Mouse (Mus musculus): ENCODE measurements around the gene Vac14. TPM values are rescaled to one million over a fixed set of nuclear protein-coding genes. Genes with fewer than 3 reads are reported as not detected.

Gene Vac14
- polyA plus RNA-seq, 1 experiment: 63.4 TPM

GRCm38 (mm10) chr8:110738591-110739195, 120.3 kb downstream of the Vac14 start:
- TF ChIP-seq GATA1 (IDR thresholded peaks at IDR 0.05; ENCODE audit: low read length): no peak

DNA sequence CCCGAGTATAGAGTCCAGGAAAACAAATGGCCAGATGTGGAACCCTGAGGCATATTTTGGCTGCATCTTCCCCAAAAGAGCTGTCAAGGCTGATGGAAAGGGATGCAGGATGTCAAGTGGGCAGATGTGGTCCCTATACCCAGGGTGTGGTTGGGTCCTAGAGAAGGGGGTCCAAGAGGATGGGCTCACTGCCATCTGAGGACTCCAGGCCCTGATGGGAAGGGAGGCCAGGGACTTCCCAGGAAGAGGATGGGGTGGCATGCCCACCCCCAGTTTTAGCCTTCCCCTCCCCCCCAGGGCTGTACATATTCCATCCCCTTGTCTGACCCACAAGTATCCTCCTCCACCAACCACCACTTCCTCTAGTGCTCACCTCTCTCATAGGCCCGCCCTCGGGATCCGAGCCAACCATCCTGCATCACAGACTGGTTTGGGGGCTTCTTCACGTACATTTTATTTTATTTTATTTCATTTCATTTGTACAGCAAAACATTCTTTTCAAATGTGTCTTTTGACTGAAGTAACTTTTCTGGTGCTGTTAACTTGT, 122.3 kb downstream of the Vac14 start:
- no peak for TF ChIP-seq GATA1 (IDR thresholded peaks at IDR 0.05; ENCODE audit: low read length)

- TF ChIP-seq GATA1 (IDR thresholded peaks at IDR 0.05; ENCODE audit: low read length): no peak
Measured at GRCm38 (mm10) chr8:110741816-110742451, 123.5 kb downstream of the Vac14 start.

GRCm38 (mm10) chr8:110742452-110742818, 124.0 kb downstream of the Vac14 start:
- TF ChIP-seq GATA1 (IDR thresholded peaks at IDR 0.05; ENCODE audit: low read length): no peak

GRCm38 (mm10) chr8:110745162-110745561, 126.8 kb downstream of the Vac14 start:
- no peak for TF ChIP-seq GATA1 (IDR thresholded peaks at IDR 0.05; ENCODE audit: low read length)

DNA sequence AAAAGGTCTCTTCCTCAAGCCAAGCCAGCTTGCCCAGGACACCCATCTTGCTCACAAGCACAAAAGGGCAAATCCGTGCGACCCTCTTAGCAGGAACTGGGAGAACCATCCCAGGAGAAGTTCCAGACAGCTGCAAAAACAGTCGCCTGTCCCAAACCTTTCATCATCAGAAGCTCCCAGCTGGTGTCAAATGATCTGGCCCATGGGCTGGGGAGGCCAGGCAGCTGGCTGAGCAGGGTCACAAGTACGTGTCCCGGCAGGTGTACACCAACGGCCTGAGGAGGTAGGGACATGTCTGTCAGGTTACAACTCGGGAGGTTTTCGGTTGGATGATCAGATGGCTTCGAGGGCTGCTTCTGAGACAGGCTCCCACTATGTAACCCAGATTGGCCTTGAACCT, 128.3 kb downstream of the Vac14 start:
- no peak for TF ChIP-seq GATA1 (IDR thresholded peaks at IDR 0.05; ENCODE audit: low read length)

DNA sequence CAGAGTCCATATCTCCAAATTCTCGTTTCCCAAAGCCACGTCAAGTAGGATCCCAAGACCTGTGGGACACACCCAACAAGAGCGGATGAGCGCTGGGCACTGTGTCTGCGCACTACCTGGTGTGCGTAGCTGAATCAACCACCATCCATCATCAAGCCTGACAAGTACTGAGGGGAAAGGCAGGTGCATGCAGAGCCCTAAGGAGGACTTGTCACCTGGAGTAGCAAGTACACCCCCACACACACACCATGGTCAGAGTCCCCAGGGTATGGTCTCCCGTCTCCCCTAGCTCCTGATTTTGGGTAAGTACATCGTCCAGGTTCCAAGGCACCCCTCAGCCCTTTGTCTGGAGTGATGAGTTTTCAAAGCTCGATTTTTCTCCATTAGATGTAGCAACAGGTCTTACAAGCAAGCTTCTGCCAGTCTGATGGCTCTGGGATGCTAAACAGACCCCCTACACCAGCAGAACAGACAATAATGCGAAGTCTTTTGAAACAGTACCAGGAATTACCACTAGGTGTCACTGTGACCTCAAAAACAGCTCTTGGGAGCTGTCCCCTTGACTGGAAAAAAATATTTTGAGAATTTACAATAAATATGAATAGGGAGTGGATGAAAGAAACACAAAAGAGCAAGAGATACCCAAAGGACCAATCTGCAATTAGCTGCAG, 131.2 kb downstream of the Vac14 start:
- TF ChIP-seq GATA1 (IDR thresholded peaks at IDR 0.05; ENCODE audit: low read length): no peak

GRCm38 (mm10) chr8:110750269-110750668, 131.9 kb downstream of the Vac14 start:
- TF ChIP-seq GATA1 (IDR thresholded peaks at IDR 0.05; ENCODE audit: low read length): no peak

DNA sequence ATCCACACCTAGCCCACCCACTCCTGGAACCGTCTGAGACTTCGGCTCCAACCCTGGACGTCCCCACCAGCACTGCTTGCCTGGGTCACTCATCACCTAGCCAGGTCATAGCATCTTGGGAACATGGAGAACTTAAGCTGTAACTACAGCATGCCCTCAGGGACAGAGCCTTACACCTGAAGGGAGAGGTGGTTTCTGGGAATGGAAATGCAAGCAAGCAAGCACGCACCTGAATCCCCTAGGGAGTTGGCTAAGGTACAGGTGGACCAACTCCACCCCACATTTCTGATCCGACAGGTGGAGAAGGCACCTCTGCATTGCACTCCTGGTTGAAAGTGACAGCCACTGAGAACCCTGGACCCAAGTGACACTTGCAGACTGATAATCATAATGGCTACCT, 133.1 kb downstream of the Vac14 start:
- TF ChIP-seq GATA1 (IDR thresholded peaks at IDR 0.05; ENCODE audit: low read length): no peak

DNA sequence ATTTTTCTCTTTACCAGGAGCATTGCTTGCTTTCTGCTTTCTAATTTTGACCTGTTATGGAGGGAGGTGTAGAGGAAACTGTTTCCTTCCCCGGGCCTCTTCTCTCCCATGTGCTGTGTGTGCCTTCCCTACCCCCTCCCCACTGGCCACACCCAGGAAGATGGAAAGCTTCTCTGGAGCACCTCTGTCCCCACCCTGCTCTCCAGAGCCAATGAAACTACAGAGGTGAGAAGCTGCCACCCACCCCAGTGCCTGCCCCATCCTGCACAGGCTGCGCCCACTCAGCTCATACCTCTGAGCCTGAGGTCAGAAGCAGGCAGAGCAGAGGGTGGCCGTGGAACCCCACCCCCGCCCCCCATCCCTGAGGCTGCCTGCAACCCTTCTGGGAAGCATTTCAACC, 136.3 kb downstream of the Vac14 start:
- TF ChIP-seq GATA1 (IDR thresholded peaks at IDR 0.05; ENCODE audit: low read length): no peak

DNA sequence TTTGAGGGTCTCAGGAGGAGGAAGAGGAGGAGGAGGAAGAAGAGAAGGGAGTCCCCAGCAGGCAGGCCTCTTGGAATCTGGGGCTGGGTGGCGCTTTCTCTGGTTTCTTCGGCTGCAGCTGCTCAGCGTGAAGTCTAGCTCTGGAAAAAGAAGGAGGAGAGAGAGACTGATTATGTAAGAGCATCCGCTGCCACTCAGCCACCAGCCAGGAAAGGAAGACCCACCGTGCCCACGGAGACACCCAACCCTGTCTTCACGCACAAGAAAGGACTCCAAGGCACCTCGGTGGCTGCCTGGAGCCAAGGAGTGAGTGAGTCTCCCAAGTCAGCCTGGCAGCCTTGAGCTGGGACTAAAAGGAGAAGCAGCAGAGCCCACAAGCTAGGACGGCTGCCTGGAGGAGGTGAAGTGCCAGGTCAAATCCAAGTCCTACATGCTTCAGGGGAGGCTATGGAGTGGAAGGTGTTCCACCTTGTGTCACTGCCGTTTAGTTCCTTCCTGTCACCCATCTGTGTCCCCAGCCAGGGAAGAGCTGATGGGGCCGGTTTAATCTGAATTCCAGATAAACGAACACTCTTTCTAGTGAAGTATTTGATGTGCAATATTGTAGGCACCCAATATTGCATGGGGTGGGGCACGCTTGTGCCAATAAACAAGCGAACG, 137.3 kb downstream of the Vac14 start:
- no peak for TF ChIP-seq GATA1 (IDR thresholded peaks at IDR 0.05; ENCODE audit: low read length)

DNA sequence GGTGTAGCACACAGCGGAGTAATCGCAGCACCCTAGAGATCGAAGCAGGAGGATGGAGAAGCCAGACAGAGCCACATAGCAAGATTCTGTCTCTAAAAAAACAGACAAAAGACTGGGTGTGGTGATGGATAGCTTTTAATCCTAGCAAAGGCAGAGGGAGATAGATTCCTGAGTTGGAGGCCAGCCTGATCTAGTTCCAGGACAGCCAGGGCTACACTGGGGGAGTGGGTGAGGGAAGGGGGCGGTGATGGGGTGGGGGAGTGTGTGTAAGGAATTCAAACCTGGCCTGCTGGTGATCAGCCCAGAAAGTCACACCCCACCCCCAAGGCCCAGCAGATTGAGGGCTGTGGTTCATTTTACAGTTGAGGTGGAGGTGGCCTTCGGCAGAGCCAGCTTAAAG, 137.8 kb downstream of the Vac14 start:
- TF ChIP-seq GATA1 (IDR thresholded peaks at IDR 0.05; ENCODE audit: low read length): no peak

- TF ChIP-seq GATA1 (IDR thresholded peaks at IDR 0.05; ENCODE audit: low read length): no peak
Measured at GRCm38 (mm10) chr8:110760280-110760940, 142.0 kb downstream of the Vac14 start.

DNA sequence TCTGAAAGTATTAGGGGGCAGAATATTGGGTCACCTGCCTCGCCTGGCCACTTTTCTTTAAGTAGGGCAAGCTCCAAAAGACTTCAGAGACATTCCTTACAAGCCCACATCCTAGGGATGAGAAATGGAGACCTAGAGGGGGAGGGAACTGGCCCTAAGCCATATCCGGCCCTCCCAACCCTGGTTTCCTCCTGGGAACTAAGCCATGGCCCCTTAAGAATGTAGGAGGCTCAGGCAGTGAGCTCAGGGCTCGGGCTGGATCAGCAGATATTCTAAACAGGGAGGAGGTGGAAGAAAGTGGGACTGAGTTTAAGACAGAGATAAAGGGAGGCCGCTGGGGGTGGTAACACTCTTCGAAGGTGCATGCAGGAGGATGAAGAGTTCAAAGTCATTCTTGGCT, 142.8 kb downstream of the Vac14 start:
- TF ChIP-seq GATA1 (IDR thresholded peaks at IDR 0.05; ENCODE audit: low read length): no peak

GRCm38 (mm10) chr8:110761988-110762387, 143.6 kb downstream of the Vac14 start:
- no peak for TF ChIP-seq GATA1 (IDR thresholded peaks at IDR 0.05; ENCODE audit: low read length)

DNA sequence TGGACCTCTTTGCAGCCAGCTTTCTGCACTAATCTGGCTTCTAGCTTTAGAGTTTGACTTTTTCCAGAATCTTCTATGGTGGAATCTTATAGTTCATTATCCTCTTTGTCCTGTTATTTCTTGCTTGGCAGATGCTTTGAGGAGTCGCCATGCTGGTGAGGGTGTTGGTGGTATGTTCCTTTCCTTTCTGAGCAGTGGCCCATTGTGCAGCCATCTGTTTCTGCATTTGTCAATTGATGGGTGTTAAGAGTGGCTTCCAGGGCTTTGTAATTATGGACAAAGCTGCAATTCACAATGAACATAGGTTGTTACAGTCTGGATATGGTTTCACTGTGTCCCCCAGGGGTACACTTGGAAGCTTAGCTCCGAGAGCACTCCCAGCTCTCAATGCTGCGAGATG, 146.3 kb downstream of the Vac14 start:
- no peak for TF ChIP-seq GATA1 (IDR thresholded peaks at IDR 0.05; ENCODE audit: low read length)

All from G1E-ER4 (cell line).